Mouse (Mus musculus): Measurements from ENCODE around the gene Bicra.

DNA sequence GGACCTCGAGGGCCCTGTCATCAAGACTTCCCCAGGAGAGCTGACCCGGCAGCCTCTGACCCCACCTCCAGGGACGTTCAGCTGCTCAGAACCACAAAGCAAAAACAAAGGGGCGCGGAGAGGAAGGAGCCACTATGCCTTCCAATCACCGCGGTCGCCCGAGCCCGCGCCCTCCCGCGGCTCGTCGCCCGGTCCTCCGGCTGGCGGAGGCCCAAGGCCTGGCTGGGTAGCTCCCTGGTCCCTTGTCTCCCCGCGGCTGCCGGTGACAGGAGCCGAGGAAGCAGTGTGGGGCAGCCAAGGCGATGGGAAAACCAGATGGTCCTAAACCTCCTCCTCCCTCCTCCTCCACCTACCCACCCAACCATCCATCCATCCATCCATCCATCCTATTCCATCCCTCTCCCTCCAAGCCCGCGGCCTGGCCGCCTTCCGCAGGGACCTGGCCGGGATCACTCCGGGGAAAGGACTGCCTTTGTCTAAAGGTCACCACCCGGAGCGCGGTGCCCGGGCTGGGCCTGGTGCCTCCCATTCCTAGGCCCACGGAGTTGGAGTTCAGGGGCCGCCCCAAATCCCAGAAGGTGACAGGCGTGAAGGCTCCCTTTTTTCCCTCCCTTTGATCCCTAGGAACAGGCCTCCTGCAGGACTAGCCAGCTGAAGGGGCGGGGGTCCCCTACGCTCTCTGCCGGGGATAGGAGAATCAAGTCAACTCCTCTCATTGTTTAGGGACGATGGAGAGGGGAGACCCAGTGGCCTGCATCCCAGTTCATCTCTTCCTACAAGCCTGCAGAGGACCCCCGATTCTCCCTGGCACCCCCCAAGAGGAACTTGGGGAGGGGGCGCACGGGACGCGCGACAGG, 1.0 kb downstream of the Bicra start:
- TF ChIP-seq CTCF (IDR thresholded peaks at IDR 0.05; ENCODE audit: low read depth) (no peak), EP300 (IDR thresholded peaks at IDR 0.05; ENCODE audit: low read depth) (0 out of 2 replicates have a peak, but pooled peaks have one; percentile 2)

Measured in liver, embryonic 14.5 days (tissue).